ENCODE assay signal across 9 mouse cellular contexts in genomic region chr1:55085781-55086366, GRCm38 (mm10). TPM values are rescaled to one million over a fixed set of nuclear protein-coding genes. Genes with fewer than 3 reads are reported as not detected.
DNase-seq lines count a peak whose midpoint lies in the region; ATAC-seq and TF ChIP-seq lines count a peak whose summit lies in the region.
"Had no signal": no experiment of that assay in that cellular context is flagged by ENCODE, and none has a peak within 500 bp of the region (broad histone marks: within the 10 kb centered on the region; RNA-seq: fewer than 3 reads in every experiment).

No protein-coding gene starts in this region.

- H3K9me3 ChIP-seq in limb, embryonic 12.5 days: no peaks in the 10 kb centered on the region

- WGBS in limb, embryonic 12.5 days: 49% methylated on average over 7 of the region's 7 CpGs
- WGBS in small intestine, adult 2 months: 20% methylated on average over 7 of the region's 7 CpGs

- no peak overlapping the region for H3K27ac ChIP-seq in left cerebral cortex, adult 2 months
- H3K27ac ChIP-seq in embryonic fibroblast, embryonic 13.5 days (ENCODE audit: insufficient read depth, low read length): no peak overlapping the region
- H3K27ac ChIP-seq in limb, embryonic 12.5 days: no peak overlapping the region
- no peak overlapping the region for H3K27ac ChIP-seq in small intestine, adult 2 months (ENCODE audit: insufficient read depth, low read depth, low read length)

- H3K9ac ChIP-seq in limb, embryonic 12.5 days (replicated peaks): peak overlapping the region; percentile 94; the same call in 1 of the 2 replicates

- peak; percentile 6 for TF ChIP-seq CTCF in left cerebral cortex, adult 2 months (IDR thresholded peaks at IDR 0.05)
- TF ChIP-seq CTCF in embryonic fibroblast, embryonic 13.5 days (IDR thresholded peaks at IDR 0.05; ENCODE audit: borderline replicate concordance, insufficient read depth, low read length): no peak
- TF ChIP-seq CTCF in small intestine, adult 2 months (IDR thresholded peaks at IDR 0.05; ENCODE audit: extremely low read depth, insufficient read length, insufficient replicate concordance, low read depth, low read length): no peak

- H3K4me1 ChIP-seq in embryonic fibroblast, embryonic 13.5 days (ENCODE audit: control insufficient read depth, insufficient read depth, low read length): peaks cover 5% of the 10 kb centered on the region
- H3K4me1 ChIP-seq in limb, embryonic 12.5 days (replicated peaks): peaks cover 29% of the 10 kb centered on the region
- H3K4me1 ChIP-seq in small intestine, adult 2 months (ENCODE audit: control insufficient read depth, insufficient read depth, insufficient read length, low read length): no peaks in the 10 kb centered on the region

- peaks cover 56% of the 10 kb centered on the region for H3K36me3 ChIP-seq in limb, embryonic 12.5 days
- H3K36me3 ChIP-seq in small intestine, adult 2 months (ENCODE audit: control insufficient read depth, insufficient read depth, low read length): peaks cover 32% of the 10 kb centered on the region

- no peaks in the 10 kb centered on the region for H3K27me3 ChIP-seq in limb, embryonic 12.5 days
- no peaks in the 10 kb centered on the region for H3K27me3 ChIP-seq in small intestine, adult 2 months (ENCODE audit: control insufficient read depth, insufficient read depth, low read length)

- no peak for TF ChIP-seq POLR2A in embryonic fibroblast, embryonic 13.5 days (IDR thresholded peaks at IDR 0.05; ENCODE audit: low read depth, low read length)
- TF ChIP-seq POLR2A in small intestine, adult 2 months (IDR thresholded peaks at IDR 0.05; ENCODE audit: low read depth, low read length): no peak

- H3K4me3 ChIP-seq in left cerebral cortex, adult 2 months: peak overlapping the region; percentile 63; the same call in 1 of the 2 replicates
- peak overlapping the region; percentile 74 for H3K4me3 ChIP-seq in embryonic fibroblast, embryonic 13.5 days (ENCODE audit: insufficient read depth, low read length)
- H3K4me3 ChIP-seq in limb, embryonic 12.5 days (replicated peaks): peak overlapping the region; percentile 92
- H3K4me3 ChIP-seq in small intestine, adult 2 months (ENCODE audit: low read depth, low read length): peak overlapping the region; percentile 20; the same call in 1 of the 2 replicates

- ATAC-seq in limb, embryonic 12.5 days (ENCODE audit: insufficient number of reproducible peaks, insufficient read depth, low FRiP score, low TSS enrichment, low read depth): no peak

- no peak for DNase-seq in left cerebral cortex, adult 2 months (ENCODE audit: extremely low spot score in 1 of 2, low spot score in 2 of 2)
- DNase-seq in left cerebral cortex, adult 8-10 months (ENCODE audit: low spot score in 2 of 2): no peak
- DNase-seq in retina, embryonic 14.5 days (ENCODE audit: low spot score): no peak
- no peak for DNase-seq in left cerebral cortex, postnatal 25 days (ENCODE audit: low spot score in 2 of 2)
- DNase-seq in cerebellum, adult 9-10 months: no peak
- DNase-seq: gastrocnemius, postnatal 10 days had no signal

- intact Hi-C loops in left cerebral cortex, adult 2 months (cut with DNase I): loop anchor here (2.0 to 10.0 kb wide), 3 partner anchors 33 to 299 kb away; partner anchors contain the start of genes Coq10b and Sf3b1
- intact Hi-C loops in left cerebral cortex, postnatal 25 days (cut with DNase I): loop anchor here (5.0 kb wide), 3 partner anchors 34 to 151 kb away; partner anchors contain the start of genes Coq10b and Mars2

- H3K4me2 ChIP-seq in limb, embryonic 12.5 days: peak overlapping the region; percentile 90

RNA-seq across cellular contexts. Expression of gene Hspe1, which starts 2.1 kb away (rescaled TPM):
- total RNA-seq in left cerebral cortex, adult 2 months (2021): 10 to 100 TPM; 81.1 to 84.2 TPM
- total RNA-seq in left cerebral cortex, adult 8-10 months (2022): 10 to 100 TPM; 81.3 to 92.6 (median 87.8) TPM
- polyA plus RNA-seq in embryonic fibroblast, embryonic 13.5 days (2011; ENCODE audit: insufficient read length, low read depth, missing spikeins): 429 and 478 TPM in 2 replicates
- polyA plus RNA-seq in limb, embryonic 12.5 days (2016; fragmentation: Nextera tagmentation; extraction: Ambion mirVana): 485 and 512 TPM in 2 replicates
- polyA plus RNA-seq in small intestine, adult 2 months (2012; rRNA removed): 6.8 and 10.7 TPM in 2 replicates
- total RNA-seq in left cerebral cortex, postnatal 25 days (2021): 10 to 100 TPM; 89.7 to 93.5 TPM

RNA-seq across cellular contexts. Expression of gene Hspd1, which starts 2.2 kb away (rescaled TPM):
- 100 to 1,000 TPM; 151 to 170 TPM for total RNA-seq in left cerebral cortex, adult 2 months (2021)
- total RNA-seq in left cerebral cortex, adult 8-10 months (2022): 100 to 1,000 TPM; 148 to 176 (median 154) TPM
- 335 and 353 TPM in 2 replicates for polyA plus RNA-seq in embryonic fibroblast, embryonic 13.5 days (2011; ENCODE audit: insufficient read length, low read depth, missing spikeins)
- 378 and 384 TPM in 2 replicates for polyA plus RNA-seq in limb, embryonic 12.5 days (2016; fragmentation: Nextera tagmentation; extraction: Ambion mirVana)
- 3.5 and 6.1 TPM in 2 replicates for polyA plus RNA-seq in small intestine, adult 2 months (2012; rRNA removed)
- 100 to 1,000 TPM; 160 to 171 TPM for total RNA-seq in left cerebral cortex, postnatal 25 days (2021)

RNA-seq across cellular contexts. Expression of gene Coq10b, which starts 33.3 kb away (rescaled TPM):
- 10 to 100 TPM; 32.9 to 33.8 TPM for total RNA-seq in left cerebral cortex, adult 2 months (2021)
- total RNA-seq in left cerebral cortex, adult 8-10 months (2022): 10 to 100 TPM; 30.8 to 36.5 (median 34.7) TPM
- polyA plus RNA-seq in embryonic fibroblast, embryonic 13.5 days (2011; ENCODE audit: insufficient read length, low read depth, missing spikeins): 67.1 and 82.1 TPM in 2 replicates
- 21.4 and 22.3 TPM in 2 replicates for polyA plus RNA-seq in limb, embryonic 12.5 days (2016; fragmentation: Nextera tagmentation; extraction: Ambion mirVana)
- 2.7 and 6.6 TPM in 2 replicates for polyA plus RNA-seq in small intestine, adult 2 months (2012; rRNA removed)
- 10 to 100 TPM; 29.2 to 35.4 TPM for total RNA-seq in left cerebral cortex, postnatal 25 days (2021)

RNA-seq across cellular contexts. Expression of gene Mob4, which starts 45.2 kb away (rescaled TPM):
- total RNA-seq in left cerebral cortex, adult 2 months (2021): 10 to 100 TPM; 50.2 to 50.3 TPM
- 10 to 100 TPM; 48.5 to 59.6 (median 49.8) TPM for total RNA-seq in left cerebral cortex, adult 8-10 months (2022)
- polyA plus RNA-seq in embryonic fibroblast, embryonic 13.5 days (2011; ENCODE audit: insufficient read length, low read depth, missing spikeins): 79.3 and 83.1 TPM in 2 replicates
- polyA plus RNA-seq in limb, embryonic 12.5 days (2016; fragmentation: Nextera tagmentation; extraction: Ambion mirVana): 151 and 159 TPM in 2 replicates
- polyA plus RNA-seq in small intestine, adult 2 months (2012; rRNA removed): 1.6 and 2.8 TPM in 2 replicates
- total RNA-seq in left cerebral cortex, postnatal 25 days (2021): 10 to 100 TPM; 56.7 to 59.2 TPM

RNA-seq across cellular contexts. Expression of gene Sf3b1, which starts 58.6 kb away (rescaled TPM):
- 100 to 1,000 TPM; 159 to 164 TPM for total RNA-seq in left cerebral cortex, adult 2 months (2021)
- 100 to 1,000 TPM; 146 to 166 (median 156) TPM for total RNA-seq in left cerebral cortex, adult 8-10 months (2022)
- polyA plus RNA-seq in embryonic fibroblast, embryonic 13.5 days (2011; ENCODE audit: insufficient read length, low read depth, missing spikeins): 246 and 258 TPM in 2 replicates
- 337 and 360 TPM in 2 replicates for polyA plus RNA-seq in limb, embryonic 12.5 days (2016; fragmentation: Nextera tagmentation; extraction: Ambion mirVana)
- polyA plus RNA-seq in small intestine, adult 2 months (2012; rRNA removed): 5.5 and 13.2 TPM in 2 replicates
- total RNA-seq in left cerebral cortex, postnatal 25 days (2021): 100 to 1,000 TPM; 150 to 160 TPM

Comparison
In these comparisons a context has a peak if more than half of its experiments do, and no peak if none do; other contexts are left out.
1. H3K4me3 ChIP-seq: peak in every context shown above with its lines; median percentile 92 in limb, embryonic 12.5 days; 74 in embryonic fibroblast, embryonic 13.5 days; 63 in left cerebral cortex, adult 2 months; 20 in small intestine, adult 2 months.